Mouse (Mus musculus) fat pad, adult 2 months (tissue): Measurements from ENCODE around the gene Sirt7.

Source experiments
- DNase-seq: peaks from one replicate; pipeline ENCODE4 v3.0.0-alpha.2; 2011; ENCODE audit warnings: low read depth, low spot score; ENCODE audit errors: extremely low read depth

Gene Sirt7

GRCm38 (mm10) chr11:120625152-120625775 is at the start of gene Sirt7:
TSS of gene Sirt7 (minus strand) at chr11:120625240.
- no peak for DNase-seq

- no peak for DNase-seq
These were observed 48.6 kb upstream of the Sirt7 start for GRCm38 (mm10) chr11:120673594-120674122.

- DNase-seq: no peak
These were observed 47.9 kb upstream of the Sirt7 start, which contains the start of gene Aspscr1 for GRCm38 (mm10) chr11:120672687-120673593. TSS of gene Aspscr1 (plus strand) at chr11:120672973.

GRCm38 (mm10) chr11:120666617-120667016 is 41.6 kb upstream of the Sirt7 start:
- DNase-seq: no peak

- DNase-seq: no peak
These were observed 40.4 kb upstream of the Sirt7 start for GRCm38 (mm10) chr11:120665406-120665805.

- DNase-seq: no peak
These were observed 38.7 kb upstream of the Sirt7 start for GRCm38 (mm10) chr11:120663714-120664113.

GRCm38 (mm10) chr11:120662759-120663158 is 37.7 kb upstream of the Sirt7 start:
- no peak for DNase-seq

- no peak for DNase-seq
These were observed 36.0 kb upstream of the Sirt7 start, which contains the start of gene Notum for GRCm38 (mm10) chr11:120661076-120661460. TSS of gene Notum (minus strand) at chr11:120661175.

- DNase-seq: no peak
These were observed 35.4 kb upstream of the Sirt7 start for GRCm38 (mm10) chr11:120660301-120661075.

GRCm38 (mm10) chr11:120659509-120660300 is 34.7 kb upstream of the Sirt7 start:
- DNase-seq: no peak

- no peak for DNase-seq
These were observed 33.9 kb upstream of the Sirt7 start for GRCm38 (mm10) chr11:120658876-120659410.

- no peak for DNase-seq
These were observed 32.3 kb upstream of the Sirt7 start for GRCm38 (mm10) chr11:120657301-120657700.

GRCm38 (mm10) chr11:120654741-120655140 is 29.7 kb upstream of the Sirt7 start:
- DNase-seq: no peak

GRCm38 (mm10) chr11:120651872-120652271 is 26.8 kb upstream of the Sirt7 start:
- DNase-seq: no peak

- no peak for DNase-seq
These were observed 23.0 kb upstream of the Sirt7 start, which contains the start of gene Myadml2 for GRCm38 (mm10) chr11:120648001-120648476. TSS of gene Myadml2 (minus strand) at chr11:120648158.

GRCm38 (mm10) chr11:120647047-120647830 is 22.2 kb upstream of the Sirt7 start:
- DNase-seq: no peak

- no peak for DNase-seq
These were observed 18.6 kb upstream of the Sirt7 start, which contains the start of gene Pycr1 for GRCm38 (mm10) chr11:120643601-120643987. TSS of gene Pycr1 (minus strand) at chr11:120643769.

- DNase-seq: no peak
These were observed 18.0 kb upstream of the Sirt7 start for GRCm38 (mm10) chr11:120642939-120643600.
